Mouse (Mus musculus): Measurements from ENCODE around the gene Camta1. TPM values are rescaled to one million over a fixed set of nuclear protein-coding genes. Genes with fewer than 3 reads are reported as not detected.

Gene Camta1
- polyA plus RNA-seq, 1 experiment: 26.3 TPM

DNA sequence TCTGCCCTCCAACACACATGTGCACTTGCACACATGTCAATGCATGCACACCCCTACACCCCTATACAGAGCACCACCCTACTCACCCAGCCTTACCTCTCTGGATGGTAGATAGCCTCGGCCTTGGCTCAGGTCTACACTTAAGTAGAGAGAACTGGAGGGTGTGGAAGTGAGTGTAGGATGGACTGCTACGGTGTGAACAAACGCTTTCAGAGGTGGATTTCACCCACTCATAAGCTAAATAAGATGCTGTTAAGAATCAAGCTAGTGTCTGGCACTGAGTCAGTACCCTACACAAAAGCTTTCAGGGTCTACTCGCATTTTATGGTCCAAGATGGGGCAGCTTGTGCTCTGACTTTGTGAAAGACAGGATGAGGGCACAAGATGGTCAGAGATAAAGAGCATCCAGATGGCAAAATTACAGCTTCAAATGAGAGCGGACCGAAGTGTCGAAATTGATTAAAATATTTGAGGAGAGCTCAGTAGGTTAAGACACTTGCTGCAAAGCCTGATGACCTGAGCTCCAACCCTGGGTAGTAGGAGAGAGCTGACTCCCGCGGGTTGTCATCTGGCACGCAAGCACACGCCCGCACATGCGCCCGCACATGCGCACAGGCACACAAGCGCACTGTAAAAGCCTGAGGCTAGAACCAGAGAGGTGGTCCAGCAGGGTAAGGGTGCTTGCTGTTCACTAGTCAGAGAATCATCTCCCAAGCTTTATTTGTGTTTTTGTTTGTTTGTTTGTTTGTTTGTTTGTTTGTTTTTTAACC, 924.2 kb downstream of the Camta1 start:
- Histone ChIP-seq H3K4me3 (ENCODE audit: insufficient read depth, low read length) (peak overlapping the region; percentile 22), H3K4me1 (ENCODE audit: control insufficient read depth, insufficient read depth, low read length) (0 out of 2 replicates have a peak, but pooled peaks cover 3% of the 10 kb centered on the region), H3K27ac (ENCODE audit: insufficient read depth, low read depth, low read length) (no peak overlapping the region)
- TF ChIP-seq POLR2A (IDR thresholded peaks at IDR 0.05; ENCODE audit: borderline replicate concordance, low read depth, low read length): no peak
- TF ChIP-seq CTCF (IDR thresholded peaks at IDR 0.05; ENCODE audit: low read depth, low read length): no peak

DNA sequence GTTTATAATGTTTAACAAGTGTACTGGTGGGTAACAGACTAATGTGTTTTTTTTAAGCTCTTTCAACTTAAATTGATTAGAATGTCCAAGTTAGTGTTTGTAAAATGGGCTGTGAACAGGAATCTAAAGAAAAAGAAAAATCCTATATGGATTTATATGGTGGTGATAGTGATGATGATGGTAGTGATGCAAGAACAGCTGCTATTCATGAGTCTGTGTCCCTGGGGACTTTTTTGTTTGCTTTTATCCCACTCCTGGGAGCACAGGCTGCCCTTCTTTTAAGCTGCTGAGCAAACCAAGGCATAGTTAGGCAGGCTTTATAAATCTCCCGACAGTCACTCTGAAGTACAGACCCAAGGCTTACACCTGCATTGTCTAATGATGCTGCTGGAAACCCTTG, 928.2 kb downstream of the Camta1 start:
- 0 out of 2 replicates have a peak, but pooled peaks cover 3% of the 10 kb centered on the region for H3K4me1 ChIP-seq (ENCODE audit: control insufficient read depth, insufficient read depth, low read length)
- TF ChIP-seq CTCF (IDR thresholded peaks at IDR 0.05; ENCODE audit: low read depth, low read length) (no peak), POLR2A (IDR thresholded peaks at IDR 0.05; ENCODE audit: borderline replicate concordance, low read depth, low read length) (no peak)
- no peak overlapping the region for H3K27ac ChIP-seq (ENCODE audit: insufficient read depth, low read depth, low read length)

DNA sequence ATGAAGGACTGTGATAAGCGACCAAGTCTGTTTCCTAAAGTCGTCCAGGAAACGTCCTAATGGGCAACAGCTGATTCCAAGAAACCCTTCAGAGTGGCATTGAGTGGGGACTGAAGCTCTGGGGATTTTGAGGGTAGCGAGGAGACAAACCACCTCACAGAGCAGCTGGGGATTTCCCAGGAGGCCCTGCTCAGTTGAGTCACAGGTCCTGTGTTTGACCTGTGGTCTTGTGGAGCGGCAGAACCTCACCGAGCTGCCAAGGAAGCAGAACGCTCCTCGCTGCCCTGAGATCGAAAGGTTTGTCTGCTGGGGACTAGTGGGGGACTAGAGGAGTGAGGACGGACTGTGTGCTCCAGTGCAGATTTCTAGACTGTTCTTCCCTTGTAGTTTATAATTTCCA, 933.9 kb downstream of the Camta1 start:
- no peak overlapping the region for H3K27ac ChIP-seq (ENCODE audit: insufficient read depth, low read depth, low read length)

More for the DNA sequence above, 928.2 kb downstream of the Camta1 start:
- no peak overlapping the region for H3K4me3 ChIP-seq (ENCODE audit: insufficient read depth, low read length)

DNA sequence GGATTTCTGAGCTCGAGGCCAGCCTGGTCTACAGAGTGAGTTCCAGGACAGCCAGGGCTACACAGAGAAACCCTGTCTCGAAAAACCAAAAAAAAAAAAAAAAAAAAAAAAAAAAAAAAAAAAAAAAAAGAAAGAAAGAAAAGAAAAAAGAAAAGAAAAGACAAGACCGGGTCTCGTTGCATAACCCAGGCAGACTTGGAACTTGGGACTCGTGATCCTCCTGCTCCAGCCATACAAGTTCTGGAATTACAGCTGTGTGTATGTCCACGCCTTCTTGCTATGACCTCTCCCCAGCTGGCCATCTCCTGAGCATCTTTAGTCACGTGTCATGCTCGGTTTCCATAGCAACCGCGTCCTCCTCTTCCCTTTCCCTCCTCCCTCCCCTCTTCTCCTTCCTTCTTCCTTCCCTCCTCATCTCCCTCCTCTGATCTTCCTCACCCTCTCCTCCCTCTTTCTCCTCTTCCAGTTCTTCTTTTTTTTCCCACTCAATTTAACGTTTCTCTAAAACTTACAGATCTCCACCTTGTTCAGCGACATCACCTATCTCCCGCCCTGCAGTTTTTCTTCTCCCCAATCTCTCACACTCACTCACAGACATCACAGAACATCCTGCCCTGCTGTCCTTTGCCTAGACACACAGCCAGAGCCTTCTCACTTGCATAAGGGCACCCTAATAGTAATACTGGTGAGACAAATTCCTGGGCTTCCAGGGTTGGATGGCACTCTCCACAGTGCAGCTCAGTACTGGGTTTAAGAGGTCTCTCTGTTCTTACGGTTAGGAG, 934.6 kb downstream of the Camta1 start:
- Histone ChIP-seq H3K27ac (ENCODE audit: insufficient read depth, low read depth, low read length) (no peak overlapping the region), H3K4me3 (ENCODE audit: insufficient read depth, low read length) (no peak overlapping the region), H3K4me1 (ENCODE audit: control insufficient read depth, insufficient read depth, low read length) (peaks cover 3% of the 10 kb centered on the region; the same call in 1 of the 2 replicates)
- TF ChIP-seq CTCF (IDR thresholded peaks at IDR 0.05; ENCODE audit: low read depth, low read length): no peak
- TF ChIP-seq POLR2A (IDR thresholded peaks at IDR 0.05; ENCODE audit: borderline replicate concordance, low read depth, low read length): no peak

More for the DNA sequence above, 933.9 kb downstream of the Camta1 start:
- Histone ChIP-seq H3K4me1 (ENCODE audit: control insufficient read depth, insufficient read depth, low read length) (peaks cover 2% of the 10 kb centered on the region; the same call in 1 of the 2 replicates), H3K4me3 (ENCODE audit: insufficient read depth, low read length) (no peak overlapping the region)
- TF ChIP-seq CTCF (IDR thresholded peaks at IDR 0.05; ENCODE audit: low read depth, low read length): no peak
- no peak for TF ChIP-seq POLR2A (IDR thresholded peaks at IDR 0.05; ENCODE audit: borderline replicate concordance, low read depth, low read length)

DNA sequence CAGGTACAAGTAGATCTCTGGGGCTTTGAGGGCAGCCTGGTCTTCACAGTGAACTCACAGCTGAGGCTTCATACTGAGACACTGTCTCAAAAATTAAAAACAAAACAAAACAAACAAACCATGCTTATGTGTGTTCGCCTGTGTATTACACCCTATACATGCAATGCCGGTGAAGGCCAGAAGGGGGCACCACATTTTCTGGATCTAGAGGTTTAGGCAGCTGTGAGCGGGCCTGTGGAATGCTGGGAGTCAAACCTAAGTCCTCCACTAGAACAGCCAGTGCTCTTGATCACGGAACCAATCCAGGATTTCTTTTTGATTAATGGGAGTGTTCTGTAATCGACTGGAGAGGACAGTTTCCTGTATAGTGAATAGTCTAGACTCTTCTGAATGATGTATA, 935.8 kb downstream of the Camta1 start:
- Histone ChIP-seq H3K27ac (ENCODE audit: insufficient read depth, low read depth, low read length) (no peak overlapping the region), H3K4me3 (ENCODE audit: insufficient read depth, low read length) (no peak overlapping the region), H3K4me1 (ENCODE audit: control insufficient read depth, insufficient read depth, low read length) (peaks cover 3% of the 10 kb centered on the region; the same call in 1 of the 2 replicates)
- TF ChIP-seq CTCF (IDR thresholded peaks at IDR 0.05; ENCODE audit: low read depth, low read length) (peak; percentile 74), POLR2A (IDR thresholded peaks at IDR 0.05; ENCODE audit: borderline replicate concordance, low read depth, low read length) (no peak)

DNA sequence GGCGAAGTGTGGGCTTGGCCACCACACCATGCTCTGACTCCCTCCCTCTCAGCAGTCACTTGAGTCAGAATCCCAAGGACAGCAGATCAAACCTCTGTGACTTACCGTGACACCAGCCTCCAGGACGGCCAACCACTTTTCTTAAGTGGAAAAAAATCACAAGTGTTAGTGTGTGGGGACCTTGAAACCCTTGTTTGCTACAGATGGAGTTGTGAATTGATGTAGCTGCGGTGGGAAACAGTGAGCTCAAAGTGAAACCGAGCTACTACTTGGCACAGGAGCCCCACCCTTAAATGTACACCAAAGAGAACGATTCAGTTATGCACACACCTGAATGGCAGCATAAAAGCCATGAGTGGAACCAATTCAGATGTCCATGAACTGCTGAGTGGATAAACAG, 936.7 kb downstream of the Camta1 start:
- no peak overlapping the region for H3K27ac ChIP-seq (ENCODE audit: insufficient read depth, low read depth, low read length)

DNA sequence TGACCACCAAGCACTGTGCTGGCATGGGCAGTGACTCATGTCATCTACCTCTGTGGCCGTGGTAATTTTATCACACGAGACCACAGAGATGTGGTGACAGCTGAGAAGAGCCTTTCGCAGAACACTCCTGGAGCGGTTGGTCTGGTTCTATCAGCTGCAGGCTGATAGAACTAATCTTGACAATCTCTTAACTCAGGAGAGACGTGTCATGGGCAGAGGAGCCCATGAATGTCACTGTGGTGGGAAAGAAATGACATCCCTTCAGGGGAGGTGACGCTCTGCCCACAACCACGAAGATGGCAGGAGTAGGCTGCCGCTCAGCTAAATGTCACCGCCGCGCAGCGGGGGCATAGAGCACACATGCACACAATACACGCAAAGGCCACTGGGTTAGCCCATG, 937.4 kb downstream of the Camta1 start:
- Histone ChIP-seq H3K4me1 (ENCODE audit: control insufficient read depth, insufficient read depth, low read length) (peaks cover 3% of the 10 kb centered on the region; the same call in 1 of the 2 replicates), H3K27ac (ENCODE audit: insufficient read depth, low read depth, low read length) (no peak overlapping the region), H3K4me3 (ENCODE audit: insufficient read depth, low read length) (no peak overlapping the region)
- TF ChIP-seq CTCF (IDR thresholded peaks at IDR 0.05; ENCODE audit: low read depth, low read length) (no peak), POLR2A (IDR thresholded peaks at IDR 0.05; ENCODE audit: borderline replicate concordance, low read depth, low read length) (no peak)

More for the DNA sequence above, 936.7 kb downstream of the Camta1 start:
- TF ChIP-seq POLR2A (IDR thresholded peaks at IDR 0.05; ENCODE audit: borderline replicate concordance, low read depth, low read length) (no peak), CTCF (IDR thresholded peaks at IDR 0.05; ENCODE audit: low read depth, low read length) (no peak)
- H3K4me1 ChIP-seq (ENCODE audit: control insufficient read depth, insufficient read depth, low read length): peaks cover 3% of the 10 kb centered on the region; the same call in 1 of the 2 replicates
- H3K4me3 ChIP-seq (ENCODE audit: insufficient read depth, low read length): no peak overlapping the region

DNA sequence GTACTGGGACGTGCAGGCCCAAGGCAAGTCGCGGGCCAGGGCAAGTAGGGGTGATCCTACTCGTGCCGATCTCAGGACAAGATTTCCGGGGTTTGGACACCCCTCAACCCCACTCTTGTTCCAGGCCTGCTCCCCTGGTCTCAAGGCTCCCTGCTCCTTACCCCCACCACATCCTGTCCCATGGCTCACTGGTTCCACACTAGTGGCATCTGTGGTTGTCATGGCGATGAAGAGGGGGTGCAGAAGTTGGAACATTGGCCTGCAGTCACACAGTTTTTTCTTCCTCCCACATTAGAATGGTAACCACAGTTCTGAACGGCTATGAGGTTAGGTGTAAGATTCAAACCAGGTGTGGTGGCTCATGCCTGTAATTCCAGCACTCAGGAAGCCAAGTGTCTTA, 940.5 kb downstream of the Camta1 start:
- Histone ChIP-seq H3K27ac (ENCODE audit: insufficient read depth, low read depth, low read length) (no peak overlapping the region), H3K4me1 (ENCODE audit: control insufficient read depth, insufficient read depth, low read length) (0 out of 2 replicates have a peak, but pooled peaks cover 2% of the 10 kb centered on the region), H3K4me3 (ENCODE audit: insufficient read depth, low read length) (no peak overlapping the region)
- TF ChIP-seq CTCF (IDR thresholded peaks at IDR 0.05; ENCODE audit: low read depth, low read length) (no peak), POLR2A (IDR thresholded peaks at IDR 0.05; ENCODE audit: borderline replicate concordance, low read depth, low read length) (no peak)

DNA sequence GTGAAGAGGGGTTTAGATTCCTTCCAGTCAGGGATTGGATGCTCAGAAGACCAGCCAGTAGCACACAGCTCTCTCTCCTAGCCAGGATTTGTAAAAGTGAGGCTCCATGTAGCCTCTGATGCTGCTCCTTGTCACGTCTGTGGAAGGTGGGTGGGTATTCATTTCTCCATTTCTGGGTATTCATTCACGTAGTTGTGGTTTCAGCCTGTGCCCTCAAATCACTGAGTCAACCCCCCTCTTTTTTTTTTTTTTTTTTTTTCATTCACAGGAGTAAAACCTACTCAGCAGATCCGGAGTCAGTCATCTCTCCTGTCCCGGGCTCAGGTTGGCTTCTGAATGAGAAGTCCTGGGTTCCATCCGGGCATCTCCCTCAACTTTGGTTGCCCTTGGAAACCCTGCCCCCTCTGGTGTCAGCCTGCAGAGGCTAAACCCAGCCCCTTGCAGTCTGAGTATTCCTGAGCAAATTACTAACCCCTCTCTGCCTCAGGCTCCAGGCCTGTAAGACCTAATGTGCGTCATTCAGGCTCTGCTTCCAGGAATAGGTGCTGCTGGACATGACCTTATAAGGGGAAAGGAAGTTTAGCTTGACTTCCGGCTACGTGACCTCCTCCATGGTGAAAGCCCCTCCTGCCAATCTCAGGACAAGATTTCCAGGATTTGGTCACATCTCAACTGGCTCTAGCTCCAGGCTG, 944.2 kb downstream of the Camta1 start:
- Histone ChIP-seq H3K27ac (ENCODE audit: insufficient read depth, low read depth, low read length) (no peak overlapping the region), H3K4me3 (ENCODE audit: insufficient read depth, low read length) (no peak overlapping the region), H3K4me1 (ENCODE audit: control insufficient read depth, insufficient read depth, low read length) (peaks cover 21% of the 10 kb centered on the region)
- TF ChIP-seq POLR2A (IDR thresholded peaks at IDR 0.05; ENCODE audit: borderline replicate concordance, low read depth, low read length) (no peak), CTCF (IDR thresholded peaks at IDR 0.05; ENCODE audit: low read depth, low read length) (no peak)

Data from bone marrow macrophage, adult 2 months (primary cell).